Comparison of ENCODE assay signal across 8 mouse cellular contexts in the genomic region with DNA sequence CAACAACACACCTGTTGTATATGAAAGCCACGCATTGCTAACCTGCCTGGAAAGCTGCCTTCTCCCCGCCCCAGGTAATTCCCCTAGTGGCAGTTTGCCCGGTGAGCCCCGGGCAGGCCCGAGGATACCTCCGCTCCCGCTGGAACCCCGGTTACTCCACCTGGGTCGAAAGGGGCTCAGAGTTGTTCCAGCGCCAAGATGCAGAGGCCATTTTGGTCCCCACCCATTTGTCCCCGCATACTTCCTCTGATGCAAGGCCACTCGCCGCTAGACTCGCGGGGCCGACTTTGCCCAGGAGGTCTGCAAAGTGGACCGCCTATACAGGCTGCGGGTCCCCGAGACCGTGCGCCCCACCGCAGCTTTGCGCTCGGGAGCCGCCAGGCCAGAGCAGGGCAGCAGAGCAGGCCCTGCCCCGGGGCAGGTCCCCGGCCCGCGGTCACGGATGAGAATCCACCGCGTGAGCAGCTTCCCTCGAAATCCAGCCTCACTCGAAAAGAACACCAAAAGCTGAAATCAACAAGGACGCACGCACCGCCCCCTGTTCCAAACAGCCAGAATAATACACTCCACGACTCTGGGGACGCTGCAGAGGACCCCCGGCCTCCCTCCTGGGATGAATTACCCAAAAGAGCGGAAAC. TPM values are rescaled to one million over a fixed set of nuclear protein-coding genes. Genes with fewer than 3 reads are reported as not detected.
DNase-seq lines count a peak whose midpoint lies in the region; ATAC-seq lines count a peak whose summit lies in the region.

No protein-coding gene starts in this region.

- H3K4me3 ChIP-seq in heart, embryonic 12.5 days = peak overlapping the region; percentile 89
- H3K4me3 ChIP-seq in macrophage (ENCODE audit: inconsistent target) = peak overlapping the region; percentile 10; the same call in 1 of the 2 replicates

- H3K27ac ChIP-seq in heart, embryonic 12.5 days (ENCODE audit: poor library complexity, severe bottlenecking) = no peak overlapping the region
- H3K27ac ChIP-seq in macrophage = no peak overlapping the region

- H3K79me2 ChIP-seq in macrophage (ENCODE audit: inconsistent target) = no peaks in the 10 kb centered on the region

- H3K27me3 ChIP-seq in heart, embryonic 12.5 days (replicated peaks) = peaks cover 51% of the 10 kb centered on the region
- H3K27me3 ChIP-seq in splenic B cell, adult 2 months (ENCODE audit: control insufficient read depth, insufficient read depth, low read length, poor library complexity, severe bottlenecking) = no peaks in the 10 kb centered on the region

- peak; percentile 2 for DNase-seq in right cerebral cortex, adult 18-20 months
- DNase-seq in right cerebral cortex, postnatal 36 days (ENCODE audit: low spot score in 2 of 2) = no peak
- DNase-seq in cerebellum, adult 9-11 months = peak; percentile 70
- DNase-seq in kidney, postnatal 10 days = peak; percentile 57
- DNase-seq in splenic B cell, adult 2 months (ENCODE audit: low read depth, low spot score) = peak; percentile 11

- H3K36me3 ChIP-seq in heart, embryonic 12.5 days = no peaks in the 10 kb centered on the region
- no peaks in the 10 kb centered on the region for H3K36me3 ChIP-seq in macrophage (ENCODE audit: inconsistent target)
- H3K36me3 ChIP-seq in splenic B cell, adult 2 months (ENCODE audit: control insufficient read depth, insufficient read depth, low read length, poor library complexity, severe bottlenecking) = no peaks in the 10 kb centered on the region

- under 1% methylated on average over 41 of the region's 41 CpGs for WGBS in heart, embryonic 12.5 days
- under 1% methylated on average over 41 of the region's 41 CpGs for WGBS in macrophage (ENCODE audit: missing documents)

- H3K9ac ChIP-seq in heart, embryonic 12.5 days = peak overlapping the region; percentile 80

- ATAC-seq in heart, embryonic 12.5 days (ENCODE audit: insufficient number of reproducible peaks, low FRiP score) = no peak
- ATAC-seq in inflammation-experienced regulatory T-cells, adult 6 months = no peak

- peaks cover 14% of the 10 kb centered on the region for H3K4me1 ChIP-seq in heart, embryonic 12.5 days (replicated peaks)

- no peaks in the 10 kb centered on the region for H3K9me3 ChIP-seq in heart, embryonic 12.5 days (replicated peaks)

- peak overlapping the region; percentile 100 for H3K4me2 ChIP-seq in heart, embryonic 12.5 days

RNA-seq across cellular contexts. Expression of a gene that starts 1.0 kb away (rescaled TPM):
- polyA plus RNA-seq in heart, embryonic 12.5 days (2016; fragmentation: Nextera tagmentation; extraction: Ambion mirVana) = 1.5 and 1.6 TPM in 2 replicates
- 1 to 10 TPM in 2 of 26 experiments, under 1 TPM in 3, not detected in 21; 0.44 to 2.8 (median 0.80) TPM for total RNA-seq in macrophage (2018; cell fraction: chromatin; rRNA removed)
- total RNA-seq in macrophage (2018; cell fraction: cytosol; rRNA removed) = 1 to 10 TPM in 1 of 26 experiments, under 1 TPM in 12, not detected in 13; 0.04 to 1.5 (median 0.07) TPM
- total RNA-seq in macrophage (2018; cell fraction: nucleus; rRNA removed) = 1 to 10 TPM in 3 of 26 experiments, under 1 TPM in 3, not detected in 20; 0.53 to 2.0 (median 0.90) TPM
- polyA plus RNA-seq in macrophage (2018) = not detected in 3 replicates
- polyA plus RNA-seq in inflammation-experienced regulatory T-cells, adult 6 months (2017; shearing (Covaris generic)) = under 1 TPM in 2 of 3 experiments, not detected in 1; 0.57 to 0.66 TPM

RNA-seq across cellular contexts. Expression of a gene that starts 59.1 kb away (rescaled TPM):
- polyA plus RNA-seq in heart, embryonic 12.5 days (2016; fragmentation: Nextera tagmentation; extraction: Ambion mirVana) = 53.3 and 56.2 TPM in 2 replicates
- 10 to 100 TPM; 11.5 to 98.0 (median 56.6) TPM for total RNA-seq in macrophage (2018; cell fraction: chromatin; rRNA removed)
- 10 to 100 TPM in 24 of 26 experiments, 1 to 10 TPM in 2; 5.8 to 19.8 (median 13.7) TPM for total RNA-seq in macrophage (2018; cell fraction: cytosol; rRNA removed)
- total RNA-seq in macrophage (2018; cell fraction: nucleus; rRNA removed) = 10 to 100 TPM in 23 of 26 experiments, 1 to 10 TPM in 3; 6.2 to 68.1 (median 33.8) TPM
- polyA plus RNA-seq in macrophage (2018) = 16.6 to 20.4 TPM (median 17.7 TPM) in 3 replicates
- polyA plus RNA-seq in inflammation-experienced regulatory T-cells, adult 6 months (2017; shearing (Covaris generic)) = 10 to 100 TPM; 49.8 to 55.7 (median 55.5) TPM

Comparison
In these comparisons a context has a peak if more than half of its experiments do, and no peak if none do; other contexts are left out.
1. DNase-seq: peak in right cerebral cortex, adult 18-20 months (single experiment), cerebellum, adult 9-11 months (single experiment), kidney, postnatal 10 days (single experiment) and splenic B cell, adult 2 months (single experiment); none in right cerebral cortex, postnatal 36 days (0 of 2).